Mouse (Mus musculus) ovary, postnatal 14 days (tissue): ENCODE results near the gene Runx3.

Experiments
- DNase-seq: peaks from one replicate; pipeline ENCODE4 v3.0.0; 2022; ENCODE audit warnings: low spot score

The Runx3 gene

GRCm38 (mm10) chr4:135114301-135114700, 6.2 kb upstream of the Runx3 start:
- DNase-seq, result no peak

DNA sequence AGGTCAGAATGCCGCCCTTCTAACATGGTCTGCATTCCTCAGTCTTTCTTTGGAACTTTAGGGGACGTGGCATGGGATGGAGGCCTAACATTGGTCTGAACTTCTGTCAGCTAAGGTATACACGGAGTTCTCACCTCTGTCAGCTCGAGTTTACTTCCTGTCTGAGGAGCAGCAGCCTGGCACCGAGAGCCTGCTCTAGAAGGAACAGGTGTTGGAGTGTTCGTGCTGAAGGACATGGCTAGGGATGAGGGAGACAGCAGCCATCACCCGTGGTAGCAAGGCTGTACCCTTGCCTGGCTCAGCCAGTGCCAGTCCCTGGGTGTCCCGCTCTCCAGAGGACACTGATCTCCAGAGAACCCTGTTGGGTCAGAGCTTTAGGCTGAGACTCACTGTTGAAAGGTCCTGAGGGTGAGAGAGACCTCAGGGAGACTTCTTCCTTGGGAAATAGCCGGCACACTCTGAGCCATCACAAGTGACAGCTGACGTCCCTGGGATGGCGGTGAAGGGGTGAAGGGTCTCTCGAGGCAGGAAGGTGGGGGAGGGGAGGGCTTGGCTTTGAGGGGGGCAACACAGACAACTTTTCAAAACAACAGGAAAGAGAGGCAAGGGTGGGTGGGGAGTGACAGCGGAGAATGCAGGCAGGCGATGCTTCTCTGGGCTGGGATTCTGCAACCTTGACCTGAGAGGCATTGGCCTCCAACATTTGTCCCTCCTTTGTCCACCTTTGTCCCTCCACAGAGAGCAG, 4.9 kb upstream of the Runx3 start:
- DNase-seq, result no peak

GRCm38 (mm10) chr4:135116391-135116790, 4.1 kb upstream of the Runx3 start:
- no peak for DNase-seq

DNA sequence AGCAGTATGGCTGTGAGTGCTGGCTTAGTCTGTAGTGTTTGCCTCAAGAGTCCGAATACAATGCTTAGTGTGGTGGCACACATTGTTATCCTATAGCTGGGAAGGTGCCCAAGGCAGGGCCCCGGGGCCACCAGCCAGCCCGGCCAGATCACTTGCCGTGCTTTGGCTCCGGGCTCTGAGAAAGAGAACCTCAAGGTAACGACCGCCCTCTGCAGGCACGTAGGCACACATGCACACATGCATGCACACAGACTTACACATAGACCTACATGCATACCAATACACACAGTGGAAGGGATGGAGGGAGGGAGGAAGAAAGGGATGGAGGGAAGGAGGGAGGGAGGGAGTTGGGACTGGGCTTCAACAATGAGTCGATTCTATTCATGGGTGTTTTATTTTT, 2.6 kb upstream of the Runx3 start:
- DNase-seq, result no peak

GRCm38 (mm10) chr4:135118855-135119474, 1.5 kb upstream of the Runx3 start:
- DNase-seq, result no peak

DNA sequence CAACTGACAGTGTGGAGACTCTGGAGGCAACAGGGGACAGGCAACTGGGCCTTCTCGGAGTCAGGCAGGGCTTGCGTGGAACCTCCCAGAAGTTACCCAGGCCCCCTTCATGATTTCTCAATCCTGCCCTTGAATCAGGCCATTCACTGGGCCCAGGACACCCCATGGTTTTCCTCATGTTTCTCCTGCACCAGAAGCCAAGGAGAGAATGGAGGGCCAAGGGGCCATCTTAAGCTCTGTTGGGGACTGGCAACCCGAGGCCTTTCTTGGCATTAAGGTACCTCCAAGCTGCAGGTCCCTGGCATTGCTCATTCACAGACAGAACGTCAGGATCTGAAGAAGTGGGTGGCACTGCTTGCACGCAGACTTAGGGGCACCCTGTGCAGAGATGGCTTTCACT, 3.3 kb downstream of the Runx3 start:
- no peak for DNase-seq

GRCm38 (mm10) chr4:135124732-135125131, 4.3 kb downstream of the Runx3 start:
- DNase-seq, result no peak

GRCm38 (mm10) chr4:135125152-135125551, 4.7 kb downstream of the Runx3 start:
- no peak for DNase-seq

GRCm38 (mm10) chr4:135126385-135126784, 5.9 kb downstream of the Runx3 start:
- no peak for DNase-seq

DNA sequence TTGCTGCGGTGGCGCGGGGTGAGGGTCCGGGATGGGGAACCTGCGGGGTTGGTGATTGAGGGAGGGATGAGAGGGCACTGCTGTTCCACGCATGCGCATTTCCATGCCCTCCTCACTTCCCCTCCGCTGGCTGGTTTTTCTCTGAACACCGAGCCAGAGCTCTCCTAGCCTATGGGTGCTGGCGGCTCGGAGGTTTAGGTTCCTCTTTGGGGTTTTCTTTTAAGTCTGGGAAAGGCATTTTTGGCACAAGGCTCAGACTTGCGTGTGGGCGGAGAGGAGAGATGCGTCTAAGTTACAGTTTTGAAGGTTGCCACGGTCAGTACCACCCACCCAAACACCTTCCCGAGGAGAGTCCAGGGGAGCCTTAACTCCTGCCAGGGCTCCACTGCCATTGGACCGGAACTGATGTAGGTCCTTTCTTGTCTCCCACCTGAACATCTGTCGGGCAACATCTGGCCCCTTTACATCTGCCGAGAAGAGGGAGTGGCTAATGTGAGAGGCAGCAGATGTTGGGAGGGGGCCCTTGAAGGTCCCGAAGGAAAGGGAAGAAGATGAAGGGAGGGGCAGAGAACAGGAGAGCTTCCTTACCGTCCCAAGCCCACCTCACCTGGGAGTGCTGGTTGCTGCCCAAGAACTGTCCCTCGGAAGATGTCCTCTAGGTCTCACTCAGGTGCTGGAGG, 8.5 kb downstream of the Runx3 start:
- DNase-seq, result no peak

DNA sequence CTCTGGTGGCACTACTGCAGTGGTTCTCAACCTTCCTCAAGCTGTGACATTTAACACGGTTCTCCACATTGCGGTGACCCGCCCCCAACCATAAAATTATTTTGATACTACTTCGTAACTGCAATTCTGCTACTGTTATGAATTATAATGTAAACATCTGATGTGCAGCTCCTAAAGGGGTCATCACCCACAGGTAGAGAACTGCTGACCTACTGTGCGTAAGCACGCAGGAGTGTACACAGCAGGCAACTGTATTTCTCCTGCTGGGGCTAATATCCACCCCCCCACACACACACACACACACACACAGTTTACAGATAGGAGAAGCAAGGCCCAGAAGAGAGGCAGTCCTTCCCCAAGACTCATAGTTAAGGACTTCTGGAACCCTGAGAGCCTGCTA, 9.7 kb downstream of the Runx3 start:
- DNase-seq, result no peak

DNA sequence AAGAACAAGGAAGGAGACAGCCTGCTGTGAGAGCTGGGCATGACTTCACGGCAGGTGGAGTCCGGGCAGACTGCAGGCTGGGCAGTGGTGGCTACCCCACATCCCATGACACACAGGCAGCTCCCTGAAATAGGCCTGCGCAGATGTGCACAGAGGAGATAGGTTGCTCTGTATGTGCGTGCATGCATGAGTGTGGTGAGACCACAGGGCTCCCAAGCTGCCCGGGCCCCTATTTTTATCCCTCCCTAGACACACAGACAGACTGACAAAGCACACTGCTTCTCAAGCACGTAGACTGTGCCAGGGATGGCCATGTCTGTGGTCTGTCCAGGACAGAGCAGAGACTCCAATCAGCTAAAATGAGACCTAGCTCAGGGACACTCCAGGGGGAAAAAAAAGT, 10.7 kb downstream of the Runx3 start:
- no peak for DNase-seq

DNA sequence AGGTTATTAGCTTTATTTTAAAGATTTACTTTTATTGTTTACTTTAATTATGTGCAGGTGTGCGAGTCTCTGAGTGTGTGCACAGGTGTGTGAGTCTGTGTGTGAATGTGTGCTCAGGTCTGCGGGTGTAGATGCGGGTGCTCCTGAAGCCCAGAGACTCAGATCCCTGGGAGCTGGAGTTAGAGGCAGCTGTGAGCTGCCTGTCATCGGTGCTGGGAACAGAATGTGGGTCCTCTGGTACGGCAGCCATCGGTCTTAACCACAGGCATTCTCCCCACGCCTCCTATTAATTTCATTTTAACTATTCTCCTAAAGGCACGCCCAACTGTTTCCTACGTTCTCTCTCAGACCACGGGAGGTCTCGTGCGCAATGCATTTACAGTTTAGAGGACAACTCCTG, 12.3 kb downstream of the Runx3 start:
- DNase-seq, result no peak

DNA sequence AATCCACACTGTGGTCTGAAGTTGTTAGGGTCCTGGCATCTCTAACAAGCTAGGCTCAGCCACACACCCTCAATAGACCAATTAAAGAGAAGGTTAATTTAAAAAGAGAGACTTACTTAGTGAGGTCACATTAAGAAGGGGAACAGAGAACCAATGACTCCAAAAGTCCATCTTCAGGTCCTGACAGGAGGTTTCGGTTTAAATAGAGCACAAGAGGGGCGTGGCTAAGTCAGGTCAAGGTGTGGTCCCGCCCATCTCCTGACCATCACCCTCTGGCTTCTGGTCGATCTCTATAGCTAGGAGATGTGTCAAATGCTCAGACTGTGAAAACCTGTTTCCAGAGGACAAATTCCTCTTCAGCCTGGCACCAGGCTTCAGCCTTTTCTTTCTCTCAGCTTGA, 13.3 kb downstream of the Runx3 start:
- no peak for DNase-seq

DNA sequence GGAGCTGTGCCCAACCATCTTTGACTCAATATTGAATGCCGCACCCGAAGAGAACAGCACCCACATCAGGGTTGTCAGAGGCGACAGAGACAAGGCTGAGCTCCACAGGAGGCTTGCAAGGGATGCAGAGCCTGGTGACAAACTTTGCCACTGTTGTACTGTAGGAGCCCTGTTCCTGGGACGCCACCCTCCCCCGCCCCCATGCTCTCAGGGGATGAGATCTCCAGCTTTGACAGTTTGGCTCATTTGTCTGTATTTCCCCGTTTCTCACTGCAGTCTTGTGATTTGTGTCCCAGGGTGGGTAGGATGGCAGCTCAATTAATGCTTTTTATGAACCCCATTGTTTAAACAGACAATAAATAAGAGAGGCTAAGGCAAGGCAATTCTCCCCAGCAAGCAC, 14.9 kb downstream of the Runx3 start:
- no peak for DNase-seq

GRCm38 (mm10) chr4:135136202-135136601, 15.8 kb downstream of the Runx3 start:
- no peak for DNase-seq

DNA sequence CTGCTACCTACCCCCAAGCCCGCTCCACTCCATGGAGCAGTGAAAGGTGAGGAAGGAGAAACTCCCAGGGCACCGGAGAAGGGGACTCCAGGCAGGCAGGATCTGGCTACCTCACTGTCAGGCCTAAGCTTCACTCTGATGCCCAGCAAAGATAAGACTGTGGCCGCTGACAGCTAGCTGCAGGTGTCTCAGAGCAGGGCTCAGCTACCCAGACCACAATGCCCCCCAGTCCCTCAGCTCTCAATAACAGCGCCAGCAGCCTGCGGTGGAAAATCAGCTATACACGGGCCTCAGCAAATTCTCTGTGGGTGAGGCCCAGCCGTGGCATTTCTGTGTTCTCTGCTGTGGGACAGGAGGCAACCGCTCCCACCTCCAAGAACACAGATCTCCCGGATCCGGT, 16.2 kb downstream of the Runx3 start:
- DNase-seq, result no peak

DNA sequence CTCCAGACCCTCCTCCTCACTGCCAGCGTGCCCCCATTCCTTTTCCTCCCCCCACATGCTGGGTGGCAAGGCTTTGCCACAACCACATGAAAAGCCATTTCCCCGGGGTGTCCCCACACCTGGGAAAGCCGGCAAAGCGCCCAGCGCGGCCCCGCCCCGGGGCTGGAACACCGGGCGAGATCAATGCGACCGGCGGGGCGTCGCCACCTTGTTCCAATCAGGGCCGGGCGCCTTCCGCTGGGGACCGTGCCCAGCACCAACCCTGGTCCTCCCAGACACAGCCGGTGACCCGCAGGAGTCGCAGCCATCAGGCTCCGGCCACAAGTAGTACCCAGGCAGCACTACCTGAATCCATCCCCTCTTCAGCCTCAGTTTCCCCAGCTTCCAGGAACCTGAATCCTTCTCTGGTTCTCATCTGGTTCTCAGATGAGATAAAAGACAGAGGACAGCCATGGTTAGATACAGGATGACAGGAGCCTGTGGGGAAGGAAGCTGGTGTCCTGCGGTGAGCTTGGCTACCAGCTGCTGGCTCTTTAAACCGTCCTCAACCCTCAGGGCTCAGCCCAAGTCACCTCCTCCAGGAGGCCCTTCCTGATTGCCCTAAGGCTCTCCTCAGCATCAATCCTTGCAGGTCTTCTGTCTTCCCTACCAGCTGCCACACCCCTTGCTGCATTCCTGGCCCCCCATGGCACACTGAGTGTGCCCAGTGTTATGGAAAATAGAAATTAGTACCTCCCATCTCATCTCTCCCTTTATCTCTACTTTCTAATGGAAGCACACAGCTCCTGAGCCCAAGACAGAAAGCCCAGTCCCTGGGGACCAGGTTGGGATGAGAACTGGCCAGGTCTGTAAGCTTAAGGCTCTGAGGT, 20.4 kb downstream of the Runx3 start:
- no peak for DNase-seq

DNA sequence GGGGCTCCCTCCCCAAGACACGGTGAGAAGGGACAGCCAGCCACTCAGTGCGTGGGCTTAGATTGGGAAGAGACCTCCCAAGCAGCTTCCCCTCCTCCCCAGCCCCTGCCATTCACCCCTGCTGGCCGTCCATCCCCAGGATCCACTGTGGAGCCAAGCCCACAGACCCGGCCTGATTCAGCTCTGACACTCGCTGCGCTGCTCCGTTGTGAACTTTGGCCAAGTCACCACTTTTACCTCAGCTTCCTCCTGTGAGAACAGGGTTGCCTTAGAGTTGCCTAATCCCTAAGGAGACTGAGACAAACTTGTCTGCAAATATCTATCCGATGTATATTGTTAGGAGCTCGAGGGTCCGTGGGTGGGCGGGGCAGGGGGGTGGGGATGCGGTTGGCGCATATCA, 21.3 kb downstream of the Runx3 start:
- no peak for DNase-seq

GRCm38 (mm10) chr4:135146734-135147133, 26.3 kb downstream of the Runx3 start:
- DNase-seq, result no peak

- DNase-seq, result no peak
Observed at GRCm38 (mm10) chr4:135148660-135149059, 28.2 kb downstream of the Runx3 start.

DNA sequence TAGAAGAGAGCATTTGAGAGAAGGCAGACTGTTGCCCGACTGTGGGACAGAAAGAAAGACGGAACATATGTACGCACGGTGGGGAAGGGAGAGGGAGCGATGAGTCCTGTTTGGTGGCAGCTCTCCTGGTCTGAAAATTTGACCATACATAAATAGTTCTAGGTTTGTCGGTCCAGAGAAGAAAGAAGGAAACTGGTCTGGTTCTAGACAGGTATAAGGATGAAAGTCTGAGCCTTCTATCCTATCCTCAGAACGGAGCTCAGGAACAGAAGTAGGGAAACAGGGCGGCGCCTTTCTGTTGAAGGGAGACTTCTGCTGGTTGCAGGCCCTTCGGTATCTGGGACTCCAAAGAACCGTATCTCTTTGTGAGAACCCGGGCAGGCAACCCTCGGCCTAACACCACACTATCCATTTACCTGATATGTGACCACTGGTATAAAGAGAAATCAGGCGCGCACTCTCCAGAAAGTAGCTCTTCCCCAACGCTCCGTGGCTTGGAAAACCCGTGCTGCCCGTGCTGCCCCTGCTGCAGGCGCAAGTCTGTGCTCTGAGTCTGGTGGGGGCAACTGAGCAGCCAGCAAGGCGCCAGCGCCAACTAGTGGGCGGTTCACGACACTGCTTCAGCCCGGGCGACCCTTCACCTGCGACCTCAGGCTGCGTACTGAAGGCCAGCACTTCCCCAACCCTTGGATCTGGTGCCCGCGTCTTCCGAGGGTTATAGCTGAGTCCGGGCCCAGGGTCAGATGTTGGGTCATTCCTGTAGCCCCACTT, 29.8 kb downstream of the Runx3 start:
- peak; percentile 56 for DNase-seq
